Mouse (Mus musculus) forebrain, postnatal 0 days (tissue): ENCODE data around the gene Rap1gap. TPM values are rescaled to one million over a fixed set of nuclear protein-coding genes. Genes with fewer than 3 reads are reported as not detected.

Experiments
- ATAC-seq: fragments of 200-750 bp; cut with Nextera tagmentation; 2 replicates; pipeline ENCODE4 v1.8.0; 2017; ENCODE audit warnings: mild to moderate bottlenecking, moderate library complexity
- DNase-seq: peaks from one replicate; pipeline ENCODE4 v3.0.0-alpha.2; 2015
- H3K27ac ChIP-seq: fragments of 300-500 bp; sonication (generic); 2 replicates; pipeline ENCODE4 v1.5.1; 2014; ENCODE audit warnings: low read depth, mild to moderate bottlenecking, antibody characterized with exemption, low read length, moderate library complexity, mixed read lengths
- H3K27me3 ChIP-seq: fragments of 300-500 bp; sonication (generic); 2 replicates; pipeline ENCODE4 v1.6.1; 2014; ENCODE audit warnings: mild to moderate bottlenecking, low read length, mixed read lengths; ENCODE audit not compliant: insufficient read depth
- H3K36me3 ChIP-seq: fragments of 300-500 bp; sonication (generic); 2 replicates; pipeline ENCODE4 v1.6.1; 2014; ENCODE audit warnings: mild to moderate bottlenecking, moderate library complexity; ENCODE audit not compliant: insufficient read depth
- H3K4me1 ChIP-seq: fragments of 300-500 bp; sonication (generic); 2 replicates; pipeline ENCODE4 v1.6.1; 2014; ENCODE audit warnings: antibody characterized with exemption; ENCODE audit not compliant: insufficient read depth
- H3K4me2 ChIP-seq: fragments of 300-500 bp; sonication (generic); 2 replicates; pipeline ENCODE4 v1.6.1; 2014; ENCODE audit warnings: low read depth, mild to moderate bottlenecking, moderate library complexity
- H3K4me3 ChIP-seq: fragments of 300-500 bp; sonication (generic); 2 replicates; pipeline ENCODE4 v1.5.1; 2014; ENCODE audit warnings: low read depth, low read length, mixed read lengths
- H3K9ac ChIP-seq: fragments of 300-500 bp; sonication (generic); 2 replicates; pipeline ENCODE4 v1.6.1; 2014; ENCODE audit warnings: mild to moderate bottlenecking
- H3K9me3 ChIP-seq: fragments of 300-500 bp; sonication (generic); 2 replicates; pipeline ENCODE4 v1.6.1; 2016; ENCODE audit warnings: low read length
- CTCF ChIP-seq: sonication (generic); IDR thresholded peaks from 2 replicates; pipeline ENCODE4 v1.5.1; 2016; ENCODE audit warnings: antibody characterized with exemption, control low read depth, low read depth
- WGBS: fragments of 180-500 bp; shearing (Covaris S2); extraction: QIAGEN DNeasy Blood & Tissue Kit; methylation state at CpG from one replicate; pipeline ENCODE4 v1.1.7; 2014; 5-methylcytosine and 5-hydroxymethylcytosine counted together
- polyA plus RNA-seq: library from polyadenylated mRNA; unstranded; fragments of >200 nt; fragmentation: Nextera tagmentation; extraction: Ambion mirVana; gene quantifications from 2 replicates; pipeline ENCODE4 v1.2.1, GENCODE M21; 2015
- total RNA-seq: library from RNA; depleted of rRNA; stranded (reverse); fragments of >200 nt; gene quantifications from 2 replicates; pipeline ENCODE4 v1.2.3, GENCODE M21; 2014

Gene Rap1gap
- total and polyA plus RNA-seq, 2 experiments from 2014 or later: 74.3 to 113 TPM

GRCm38 (mm10) chr4:137712963-137713362 is 48.4 kb downstream of the Rap1gap start:
- Histone ChIP-seq H3K9me3 (no peaks in the 10 kb centered on the region), H3K4me1 (no peaks in the 10 kb centered on the region), H3K36me3 (peaks cover 5% of the 10 kb centered on the region; the same call in 1 of the 2 replicates), H3K4me2 (no peak overlapping the region), H3K9ac (no peak overlapping the region), H3K4me3 (no peak overlapping the region), H3K27ac (no peak overlapping the region), H3K27me3 (no peaks in the 10 kb centered on the region)
- no peak for DNase-seq
- TF ChIP-seq CTCF: no peak
- 90% methylated on average over 13 of the region's 13 CpGs for WGBS
- ATAC-seq: no peak

DNA sequence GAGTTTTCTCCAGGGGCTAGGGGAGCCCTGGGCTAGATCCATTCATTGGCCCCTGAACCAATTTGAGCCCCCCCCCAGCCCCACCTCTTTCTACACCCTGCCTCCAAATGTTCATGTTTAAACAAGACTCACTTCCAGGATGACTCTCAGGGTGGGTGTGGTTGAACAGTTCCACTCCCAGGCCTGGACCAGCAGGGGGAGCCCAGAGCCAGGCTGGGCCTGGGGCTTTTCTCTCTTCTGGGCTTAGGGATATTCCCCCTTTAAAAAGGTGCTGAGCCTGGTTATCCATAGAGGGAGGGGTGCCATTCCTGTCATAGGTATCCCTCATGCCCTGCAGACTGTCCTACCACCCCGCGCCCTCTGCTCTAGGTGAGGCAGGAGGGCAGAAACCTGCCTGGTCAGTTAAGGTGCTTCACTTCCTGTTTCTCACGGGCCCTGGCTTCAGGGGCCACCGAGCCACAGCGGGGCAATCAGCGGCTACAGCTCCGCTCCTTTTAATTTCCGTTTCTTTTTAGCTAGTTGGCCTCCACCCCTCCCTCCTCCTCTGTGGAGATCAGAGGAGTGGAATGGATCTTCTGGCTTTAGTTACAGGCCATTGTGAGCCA is 49.6 kb downstream of the Rap1gap start:
- Histone ChIP-seq H3K27me3 (no peaks in the 10 kb centered on the region), H3K27ac (no peak overlapping the region), H3K9me3 (no peaks in the 10 kb centered on the region), H3K4me1 (0 out of 2 replicates have a peak, but pooled peaks cover 3% of the 10 kb centered on the region), H3K4me2 (no peak overlapping the region), H3K9ac (no peak overlapping the region), H3K4me3 (no peak overlapping the region), H3K36me3 (peaks cover 5% of the 10 kb centered on the region; the same call in 1 of the 2 replicates)
- 48% methylated on average over 8 of the region's 8 CpGs for WGBS
- peak; percentile 50 for TF ChIP-seq CTCF
- DNase-seq (no peak), ATAC-seq (no peak)

DNA sequence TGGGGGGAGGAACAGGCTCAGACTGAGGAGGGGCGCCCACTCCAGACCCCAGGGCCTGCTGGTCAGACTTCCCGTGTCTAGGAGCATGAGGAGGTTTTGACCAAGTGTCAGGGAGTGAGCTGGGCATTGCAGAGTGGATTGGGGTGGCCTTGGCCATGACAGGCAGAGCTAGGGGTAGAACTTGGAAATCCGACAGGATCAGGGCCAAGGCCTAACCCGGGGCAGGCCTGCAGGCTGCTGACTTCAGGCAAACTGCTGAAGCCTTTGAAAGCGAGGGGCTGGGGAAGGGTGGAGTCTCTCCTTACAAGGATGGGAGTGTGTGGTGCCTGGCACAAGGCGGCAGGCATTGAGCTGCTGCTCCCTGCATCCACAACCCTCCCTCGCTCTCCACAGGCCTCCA is 52.5 kb downstream of the Rap1gap start:
- ATAC-seq: no peak
- Histone ChIP-seq H3K27ac (no peak overlapping the region), H3K27me3 (no peaks in the 10 kb centered on the region), H3K4me3 (no peak overlapping the region), H3K36me3 (peaks cover 9% of the 10 kb centered on the region; the same call in 1 of the 2 replicates), H3K9ac (no peak overlapping the region), H3K4me2 (no peak overlapping the region), H3K9me3 (no peaks in the 10 kb centered on the region), H3K4me1 (0 out of 2 replicates have a peak, but pooled peaks cover 7% of the 10 kb centered on the region)
- TF ChIP-seq CTCF: no peak
- no peak for DNase-seq
- WGBS: 67% methylated on average over 7 of the region's 7 CpGs

- H3K9me3 ChIP-seq: no peaks in the 10 kb centered on the region
- DNase-seq (no peak), ATAC-seq (no peak)
- H3K27me3 ChIP-seq: no peaks in the 10 kb centered on the region
- H3K4me2 ChIP-seq: no peak overlapping the region
- H3K36me3 ChIP-seq: peaks cover 9% of the 10 kb centered on the region; the same call in 1 of the 2 replicates
- no peak overlapping the region for H3K9ac ChIP-seq
- no peak overlapping the region for H3K27ac ChIP-seq
- H3K4me1 ChIP-seq: 0 out of 2 replicates have a peak, but pooled peaks cover 7% of the 10 kb centered on the region
- TF ChIP-seq CTCF: no peak
- WGBS: 82% methylated on average over 15 of the region's 15 CpGs
- no peak overlapping the region for H3K4me3 ChIP-seq
Measured at GRCm38 (mm10) chr4:137717671-137718070, 53.1 kb downstream of the Rap1gap start.

DNA sequence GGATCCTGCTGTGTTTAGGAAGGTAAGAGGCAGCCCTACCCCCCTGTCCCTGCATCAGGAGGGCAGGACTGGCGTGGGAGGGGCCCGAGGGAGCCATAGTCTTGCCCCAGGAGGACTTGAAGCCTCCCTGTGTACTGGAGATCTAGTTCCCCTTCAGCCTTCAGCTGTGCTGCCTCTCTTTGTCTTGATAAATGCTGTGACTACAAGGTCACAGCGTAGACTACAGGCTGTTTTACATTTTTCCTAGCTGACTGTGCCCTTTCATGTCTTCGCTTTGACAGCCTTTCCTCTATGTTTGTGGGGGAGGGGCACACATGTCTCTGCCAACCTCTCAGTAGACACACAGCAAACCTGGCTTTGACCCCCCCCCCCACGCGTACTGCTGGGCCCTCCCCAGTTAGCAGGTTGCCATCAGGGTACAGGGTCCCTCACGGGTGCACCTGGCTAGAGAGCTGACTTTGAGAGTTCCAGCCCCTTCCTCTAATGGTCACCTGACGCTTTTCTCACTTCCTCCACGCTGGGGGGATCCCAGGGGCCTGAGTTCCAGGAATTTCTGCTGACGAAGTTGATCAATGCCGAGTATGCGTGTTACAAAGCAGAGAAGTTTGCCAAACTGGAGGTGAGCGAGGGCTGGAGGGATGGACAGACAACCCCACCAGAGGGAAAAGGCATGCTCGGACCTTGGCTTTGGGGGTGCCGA is 55.0 kb downstream of the Rap1gap start:
- Histone ChIP-seq H3K27me3 (no peaks in the 10 kb centered on the region), H3K9me3 (no peaks in the 10 kb centered on the region), H3K4me3 (no peak overlapping the region), H3K27ac (peak overlapping the region; percentile 42), H3K4me2 (no peak overlapping the region), H3K36me3 (peaks cover 15% of the 10 kb centered on the region; the same call in 1 of the 2 replicates), H3K9ac (peak overlapping the region; percentile 41; the same call in 1 of the 2 replicates), H3K4me1 (0 out of 2 replicates have a peak, but pooled peaks cover 7% of the 10 kb centered on the region)
- DNase-seq (no peak), ATAC-seq (peak; percentile 58)
- WGBS: 37% methylated on average over 15 of the region's 15 CpGs
- no peak; the same call in 1 of the 2 replicates for TF ChIP-seq CTCF

DNA sequence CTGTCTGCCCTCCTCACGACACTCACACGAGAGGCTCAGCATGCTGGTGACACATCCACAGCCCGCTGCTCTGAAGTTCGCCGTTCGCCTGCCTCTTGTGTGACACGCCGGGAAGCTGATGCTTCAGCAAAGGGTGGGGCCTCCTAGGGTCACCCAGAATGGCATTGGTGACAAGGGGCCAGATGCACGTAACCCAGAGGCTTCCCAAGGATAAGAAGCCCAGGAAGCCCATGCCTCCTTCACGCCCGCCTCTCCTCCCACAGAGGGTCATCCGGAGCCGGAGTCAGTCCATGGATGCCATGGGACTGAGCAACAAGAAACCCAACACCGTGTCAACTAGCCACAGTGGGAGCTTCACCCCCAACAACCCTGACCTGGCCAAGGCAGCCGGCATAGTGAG is 57.0 kb downstream of the Rap1gap start:
- DNase-seq: no peak
- WGBS: 91% methylated on average over 15 of the region's 15 CpGs
- Histone ChIP-seq H3K27ac (no peak overlapping the region), H3K27me3 (no peaks in the 10 kb centered on the region), H3K4me2 (no peak overlapping the region), H3K4me3 (no peak overlapping the region), H3K4me1 (0 out of 2 replicates have a peak, but pooled peaks cover 7% of the 10 kb centered on the region), H3K9ac (no peak overlapping the region), H3K36me3 (peaks cover 15% of the 10 kb centered on the region; the same call in 1 of the 2 replicates), H3K9me3 (no peaks in the 10 kb centered on the region)
- TF ChIP-seq CTCF: no peak
- ATAC-seq: no peak

DNA sequence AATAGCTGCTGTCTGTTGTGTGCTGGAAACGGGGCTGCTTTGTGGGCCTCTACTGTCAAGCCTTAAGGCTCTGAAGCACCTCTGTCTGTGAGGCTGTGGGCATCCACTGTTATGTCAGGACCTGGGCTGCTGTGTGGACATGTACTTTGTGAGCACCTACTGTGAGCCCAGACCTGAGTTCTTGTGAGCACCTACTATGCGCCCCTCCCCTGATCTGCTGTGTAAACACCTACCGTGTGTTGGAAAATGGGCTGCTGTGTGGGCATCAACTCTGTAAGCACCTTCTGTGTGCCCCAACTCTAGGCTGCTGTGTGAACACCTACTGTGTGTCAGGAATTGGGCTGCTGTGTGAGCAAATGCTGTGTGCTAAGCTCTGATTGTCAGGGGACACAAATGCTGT is 57.7 kb downstream of the Rap1gap start:
- peaks cover 15% of the 10 kb centered on the region; the same call in 1 of the 2 replicates for H3K36me3 ChIP-seq
- no peak for ATAC-seq
- no peaks in the 10 kb centered on the region for H3K9me3 ChIP-seq
- WGBS: 88% methylated on average over 3 of the region's 3 CpGs
- no peak for TF ChIP-seq CTCF
- H3K4me2 ChIP-seq: no peak overlapping the region
- no peak overlapping the region for H3K9ac ChIP-seq
- no peak for DNase-seq
- no peak overlapping the region for H3K27ac ChIP-seq
- H3K4me1 ChIP-seq: 0 out of 2 replicates have a peak, but pooled peaks cover 7% of the 10 kb centered on the region
- H3K27me3 ChIP-seq: no peaks in the 10 kb centered on the region
- H3K4me3 ChIP-seq: no peak overlapping the region
